Mouse (Mus musculus) midbrain, postnatal 0 days (tissue): ENCODE measurements around the gene Gm20765. TPM values are rescaled to one million over a fixed set of nuclear protein-coding genes. Genes with fewer than 3 reads are reported as not detected.
"Not testable (repeated sequence)": the region's sequence is repeated elsewhere in the genome, so short reads cannot be mapped to it uniquely, and the experiment has no call there.

Experiments
- ATAC-seq: fragments of 200-750 bp; cut with Nextera tagmentation; 2 replicates; pipeline ENCODE4 v1.8.0; 2017; ENCODE audit warnings: moderate number of reproducible peaks, mild to moderate bottlenecking, moderate TSS enrichment, moderate library complexity; ENCODE audit not compliant: low FRiP score
- DNase-seq: peaks from one replicate; pipeline ENCODE4 v3.0.0-alpha.2; 2015; ENCODE audit warnings: low spot score
- H3K27ac ChIP-seq: fragments of 300-500 bp; sonication (generic); 2 replicates; pipeline ENCODE4 v1.5.1; 2014; ENCODE audit warnings: low read depth, mild to moderate bottlenecking, low read length, mixed read lengths
- H3K27me3 ChIP-seq: fragments of 300-500 bp; sonication (generic); 2 replicates; pipeline ENCODE4 v1.6.1; 2014; ENCODE audit warnings: low read length, control low read depth, mixed read lengths; ENCODE audit not compliant: insufficient read depth
- H3K36me3 ChIP-seq: fragments of 300-500 bp; sonication (generic); 2 replicates; pipeline ENCODE4 v1.6.1; 2014; ENCODE audit warnings: low read length, control low read depth, mixed read lengths; ENCODE audit not compliant: insufficient read depth
- H3K4me1 ChIP-seq: fragments of 300-500 bp; sonication (generic); 2 replicates; pipeline ENCODE4 v1.6.1; 2014; ENCODE audit warnings: mild to moderate bottlenecking, control low read depth, antibody characterized with exemption, low read length, mixed read lengths; ENCODE audit not compliant: insufficient read depth
- H3K4me2 ChIP-seq: fragments of 300-500 bp; sonication (generic); 2 replicates; pipeline ENCODE4 v1.6.1; 2014; ENCODE audit warnings: low read depth, mild to moderate bottlenecking, low read length, mixed read lengths; ENCODE audit not compliant: poor library complexity, severe bottlenecking
- H3K4me3 ChIP-seq: fragments of 300-500 bp; sonication (generic); 2 replicates; pipeline ENCODE4 v1.5.1; 2014; ENCODE audit warnings: low read depth, mild to moderate bottlenecking, low read length, moderate library complexity
- H3K9ac ChIP-seq: fragments of 300-500 bp; sonication (generic); replicated peaks from 2 replicates; pipeline ENCODE4 v1.6.1; 2014; ENCODE audit warnings: mild to moderate bottlenecking, low read length, moderate library complexity, mixed read lengths; ENCODE audit not compliant: poor library complexity, severe bottlenecking
- H3K9me3 ChIP-seq: fragments of 300-500 bp; sonication (generic); 2 replicates; pipeline ENCODE4 v1.6.1; 2016; ENCODE audit warnings: low read length, control low read depth
- WGBS: fragments of 180-500 bp; shearing (Covaris S2); extraction: QIAGEN DNeasy Blood & Tissue Kit; methylation state at CpG from one replicate; pipeline ENCODE4 v1.1.7; 2014; 5-methylcytosine and 5-hydroxymethylcytosine counted together
- polyA plus RNA-seq: library from polyadenylated mRNA; unstranded; fragments of >200 nt; fragmentation: Nextera tagmentation; extraction: Ambion mirVana; gene quantifications from 2 replicates; pipeline ENCODE4 v1.2.1, GENCODE M21; 2015
- total RNA-seq: library from RNA; depleted of rRNA; stranded (reverse); fragments of >200 nt; gene quantifications from 2 replicates; pipeline ENCODE4 v1.2.3, GENCODE M21; 2014; rRNA removed

Gene Gm20765
- not detected in 2 replicates for total RNA-seq
- not detected in 2 replicates for polyA plus RNA-seq

- DNase-seq, H3K9me3 ChIP-seq, H3K4me3 ChIP-seq, H3K4me1 ChIP-seq, H3K36me3 ChIP-seq, H3K9ac ChIP-seq, H3K27me3 ChIP-seq, H3K4me2 ChIP-seq, ATAC-seq, H3K27ac ChIP-seq: not testable (repeated sequence)
- no CpG with 5 or more reads among the region's 3 CpGs for WGBS
Observed at GRCm38 (mm10) chr10:104185233-104185632, at the start of gene Gm20765. Gene Gm20765, plus strand, starts transcription at chr10:104185533.

GRCm38 (mm10) chr10:104142687-104143086, 42.6 kb upstream of the Gm20765 start, which contains the start of gene Gm21293:
Gene Gm21293, plus strand, starts transcription at chr10:104142987.
- WGBS: no CpG with 5 or more reads among the region's 3 CpGs

GRCm38 (mm10) chr10:104151197-104151596, 34.1 kb upstream of the Gm20765 start, which contains the start of gene Gm6763:
Gene Gm6763, plus strand, starts transcription at chr10:104151497.
- H3K4me3 ChIP-seq, H3K9me3 ChIP-seq, ATAC-seq, H3K4me1 ChIP-seq, H3K36me3 ChIP-seq, H3K27ac ChIP-seq, DNase-seq, H3K27me3 ChIP-seq, H3K4me2 ChIP-seq, H3K9ac ChIP-seq: not testable (repeated sequence)
- no CpG with 5 or more reads among the region's 3 CpGs for WGBS

More at GRCm38 (mm10) chr10:104142687-104143086, 42.6 kb upstream of the Gm20765 start, which contains the start of gene Gm21293:
- not testable (repeated sequence) for H3K4me2 ChIP-seq, ATAC-seq, H3K9me3 ChIP-seq, H3K27ac ChIP-seq, H3K9ac ChIP-seq, H3K4me3 ChIP-seq, DNase-seq, H3K27me3 ChIP-seq, H3K36me3 ChIP-seq, H3K4me1 ChIP-seq

- H3K9ac ChIP-seq, DNase-seq, H3K4me2 ChIP-seq, H3K27me3 ChIP-seq, H3K4me1 ChIP-seq, H3K9me3 ChIP-seq, H3K27ac ChIP-seq, H3K36me3 ChIP-seq, ATAC-seq, H3K4me3 ChIP-seq: not testable (repeated sequence)
- WGBS: no CpG with 5 or more reads among the region's 3 CpGs
Observed at GRCm38 (mm10) chr10:104159706-104160105, 25.6 kb upstream of the Gm20765 start, which contains the start of gene Gm8764. Gene Gm8764, plus strand, starts transcription at chr10:104160006.

GRCm38 (mm10) chr10:104168215-104168614, 17.1 kb upstream of the Gm20765 start, which contains the start of gene Gm21304:
Gene Gm21304, plus strand, starts transcription at chr10:104168515.
- H3K36me3 ChIP-seq, H3K27me3 ChIP-seq, H3K4me1 ChIP-seq, ATAC-seq, H3K9ac ChIP-seq, H3K4me2 ChIP-seq, H3K4me3 ChIP-seq, DNase-seq, H3K27ac ChIP-seq, H3K9me3 ChIP-seq: not testable (repeated sequence)
- no CpG with 5 or more reads among the region's 3 CpGs for whole genome bisulfite sequencing

- H3K27ac ChIP-seq, DNase-seq, H3K36me3 ChIP-seq, ATAC-seq, H3K4me2 ChIP-seq, H3K4me3 ChIP-seq, H3K27me3 ChIP-seq, H3K4me1 ChIP-seq, H3K9ac ChIP-seq, H3K9me3 ChIP-seq: not testable (repeated sequence)
- WGBS: no CpG with 5 or more reads among the region's 3 CpGs
Observed at GRCm38 (mm10) chr10:104176724-104177123, 8.6 kb upstream of the Gm20765 start, which contains the start of gene Gm21312. Gene Gm21312, plus strand, starts transcription at chr10:104177024.

GRCm38 (mm10) chr10:104193742-104194141, 8.4 kb downstream of the Gm20765 start, which contains the start of gene Gm4340:
Gene Gm4340, plus strand, starts transcription at chr10:104194042.
- DNase-seq, H3K27ac ChIP-seq, H3K4me2 ChIP-seq, H3K4me1 ChIP-seq, H3K4me3 ChIP-seq, H3K9ac ChIP-seq, H3K9me3 ChIP-seq, ATAC-seq, H3K36me3 ChIP-seq, H3K27me3 ChIP-seq: not testable (repeated sequence)
- no CpG with 5 or more reads among the region's 3 CpGs for WGBS
